Mouse (Mus musculus): ENCODE results near the gene Capn1. TPM values are rescaled to one million over a fixed set of nuclear protein-coding genes. Genes with fewer than 3 reads are reported as not detected.
"Not testable (repeated sequence)": the region's sequence is repeated elsewhere in the genome, so short reads cannot be mapped to it uniquely, and the experiment has no call there.

The Capn1 gene
- polyA plus RNA-seq, 1 experiment from 2014 or later = 23.4 TPM

DNA sequence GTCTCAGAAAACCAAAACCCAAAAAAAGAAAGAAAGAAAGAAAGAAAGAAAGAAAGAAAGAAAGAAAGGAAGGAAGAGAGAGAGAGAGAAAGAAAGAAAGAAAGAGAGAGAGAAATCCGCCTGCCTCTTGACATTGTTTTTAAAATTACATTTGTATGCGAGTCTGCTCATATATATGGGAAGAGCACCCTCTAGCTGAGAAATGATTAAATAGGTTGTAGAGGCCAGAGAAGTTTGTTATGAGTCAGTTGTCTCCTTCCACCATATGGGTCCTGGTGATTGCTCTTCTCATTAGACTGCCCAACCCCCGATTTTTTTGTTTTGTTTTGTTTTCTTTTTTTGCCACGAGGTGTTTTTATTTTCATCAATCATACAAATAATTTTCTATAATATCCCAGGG is 28.4 kb upstream of the Capn1 start:
- H3K4me3 ChIP-seq (ENCODE audit: low read depth, low read length); ATAC-seq (ENCODE audit: low read depth): not testable (repeated sequence)
- 19% methylated on average over 4 of the region's 4 CpGs for WGBS (ENCODE audit: insufficient replicate concordance)

DNA sequence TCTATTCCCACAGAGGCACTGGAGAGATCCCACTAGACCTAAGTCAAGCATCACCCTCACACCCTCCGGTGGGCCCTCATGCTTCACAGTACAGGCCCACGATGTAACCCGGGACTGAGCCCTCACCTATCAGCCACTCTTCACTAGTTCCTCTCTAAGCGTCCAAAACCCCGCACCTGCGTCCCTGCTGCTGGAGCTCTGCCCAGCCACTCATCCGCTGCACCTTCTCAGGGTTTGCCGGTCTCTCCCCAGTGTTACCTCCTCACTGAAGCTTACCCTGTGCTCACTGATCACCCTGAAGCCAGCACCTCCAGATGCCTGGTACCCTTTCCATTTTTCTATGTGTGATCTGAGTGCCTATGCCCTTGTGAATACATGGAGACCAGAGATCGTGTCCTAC is 26.6 kb upstream of the Capn1 start:
- Histone ChIP-seq H3K36me3 (ENCODE audit: control insufficient read depth, insufficient read depth) (no peaks in the 10 kb centered on the region), H3K27ac (ENCODE audit: low read length) (no peak overlapping the region), H3K9ac (ENCODE audit: low read depth, low read length) (no peak overlapping the region), H3K4me2 (ENCODE audit: low read depth, low read length) (no peak overlapping the region), H3K27me3 (ENCODE audit: control insufficient read depth, insufficient read depth, low read depth, low read length) (no peaks in the 10 kb centered on the region), H3K4me3 (ENCODE audit: low read depth, low read length) (no peak overlapping the region), H3K4me1 (ENCODE audit: control insufficient read depth, low read depth, low read length) (peaks cover 15% of the 10 kb centered on the region), H3K9me3 (replicated peaks; ENCODE audit: control insufficient read depth, low read length) (no peaks in the 10 kb centered on the region)
- no peak for ATAC-seq (ENCODE audit: low read depth)
- 83% methylated on average over 9 of the region's 9 CpGs for whole genome bisulfite sequencing (ENCODE audit: insufficient replicate concordance)

More for the DNA sequence above, 28.4 kb upstream of the Capn1 start:
- not testable (repeated sequence) for H3K27ac ChIP-seq (ENCODE audit: low read length); H3K4me2 ChIP-seq (ENCODE audit: low read depth, low read length); H3K36me3 ChIP-seq (ENCODE audit: control insufficient read depth, insufficient read depth); H3K9me3 ChIP-seq (replicated peaks; ENCODE audit: control insufficient read depth, low read length); H3K9ac ChIP-seq (ENCODE audit: low read depth, low read length); H3K27me3 ChIP-seq (ENCODE audit: control insufficient read depth, insufficient read depth, low read depth, low read length)
- H3K4me1 ChIP-seq (ENCODE audit: control insufficient read depth, low read depth, low read length) = peaks cover 32% of the 10 kb centered on the region

DNA sequence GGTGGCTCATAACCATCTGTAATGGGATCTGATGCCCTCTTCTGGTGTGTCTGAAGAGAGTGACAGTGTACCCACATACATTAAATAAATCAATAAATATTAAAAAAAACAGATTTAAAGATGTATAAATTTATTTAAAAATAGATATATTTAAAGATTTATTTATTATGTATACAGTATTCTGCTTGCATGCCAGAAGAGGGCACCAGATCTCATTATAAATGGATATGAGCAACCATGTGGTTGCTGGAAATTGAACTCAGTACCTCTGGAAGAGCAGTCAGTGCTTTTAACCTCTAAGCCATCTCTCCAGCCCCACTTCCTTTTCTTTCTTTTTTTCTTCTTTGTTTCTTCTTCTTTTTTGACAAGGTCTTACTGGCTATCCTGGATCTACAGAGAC is 24.3 kb upstream of the Capn1 start:
- Histone ChIP-seq H3K36me3 (ENCODE audit: control insufficient read depth, insufficient read depth) (no peaks in the 10 kb centered on the region), H3K27ac (ENCODE audit: low read length) (no peak overlapping the region), H3K27me3 (ENCODE audit: control insufficient read depth, insufficient read depth, low read depth, low read length) (no peaks in the 10 kb centered on the region), H3K4me3 (ENCODE audit: low read depth, low read length) (no peak overlapping the region), H3K9me3 (replicated peaks; ENCODE audit: control insufficient read depth, low read length) (no peaks in the 10 kb centered on the region), H3K4me1 (ENCODE audit: control insufficient read depth, low read depth, low read length) (peaks cover 11% of the 10 kb centered on the region), H3K9ac (ENCODE audit: low read depth, low read length) (no peak overlapping the region), H3K4me2 (ENCODE audit: low read depth, low read length) (no peak overlapping the region)
- no peak for ATAC-seq (ENCODE audit: low read depth)

DNA sequence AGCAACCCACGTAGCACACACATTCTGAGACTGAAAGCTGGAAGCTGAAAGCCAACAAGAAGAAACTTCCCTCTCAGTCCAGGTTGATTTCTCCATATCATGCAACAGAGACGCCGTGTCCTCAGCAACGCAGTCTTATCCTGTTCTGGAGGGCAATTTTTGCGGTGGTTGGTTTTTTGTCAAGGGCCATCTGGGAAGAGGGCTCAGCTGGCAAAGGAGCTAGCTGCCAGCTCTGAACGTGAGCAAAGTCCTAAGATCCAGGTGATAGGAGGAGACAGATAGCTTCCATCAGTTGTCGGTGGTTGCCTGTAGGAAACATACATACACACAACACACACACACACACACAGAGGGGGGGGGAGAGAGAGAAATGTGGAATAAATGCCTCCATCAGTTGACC is 22.6 kb upstream of the Capn1 start:
- 56% methylated on average over 7 of the region's 7 CpGs for WGBS (ENCODE audit: insufficient replicate concordance)
- H3K4me2 ChIP-seq (ENCODE audit: low read depth, low read length) = no peak overlapping the region
- H3K27me3 ChIP-seq (ENCODE audit: control insufficient read depth, insufficient read depth, low read depth, low read length) = no peaks in the 10 kb centered on the region
- H3K4me1 ChIP-seq (ENCODE audit: control insufficient read depth, low read depth, low read length) = peaks cover 2% of the 10 kb centered on the region; the same call in 1 of the 2 replicates
- H3K9me3 ChIP-seq (replicated peaks; ENCODE audit: control insufficient read depth, low read length) = no peaks in the 10 kb centered on the region
- ATAC-seq (ENCODE audit: low read depth) = no peak
- H3K9ac ChIP-seq (ENCODE audit: low read depth, low read length) = no peak overlapping the region
- no peaks in the 10 kb centered on the region for H3K36me3 ChIP-seq (ENCODE audit: control insufficient read depth, insufficient read depth)
- H3K4me3 ChIP-seq (ENCODE audit: low read depth, low read length) = no peak overlapping the region
- H3K27ac ChIP-seq (ENCODE audit: low read length) = no peak overlapping the region

DNA sequence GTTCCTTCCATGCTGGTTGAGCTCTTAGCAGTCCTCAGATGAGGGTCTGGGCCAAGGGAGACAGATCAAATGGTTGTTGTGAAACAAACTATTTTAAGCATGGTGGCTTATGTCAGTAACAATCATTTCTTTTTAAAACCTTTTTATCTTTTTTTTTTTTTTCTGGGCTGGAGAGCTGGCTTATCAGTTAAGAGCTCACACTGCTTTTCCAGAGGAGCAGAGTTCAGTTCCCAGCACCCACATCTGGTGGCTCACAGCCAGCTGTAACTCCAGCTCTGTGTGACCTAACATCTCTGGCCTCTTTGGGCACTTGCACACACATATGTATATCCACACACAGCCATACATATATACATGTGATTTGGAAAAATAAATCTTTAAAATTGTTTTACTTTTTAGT is 22.0 kb upstream of the Capn1 start:
- Histone ChIP-seq H3K27me3 (ENCODE audit: control insufficient read depth, insufficient read depth, low read depth, low read length) (no peaks in the 10 kb centered on the region), H3K4me3 (ENCODE audit: low read depth, low read length) (no peak overlapping the region), H3K4me2 (ENCODE audit: low read depth, low read length) (no peak overlapping the region), H3K9me3 (replicated peaks; ENCODE audit: control insufficient read depth, low read length) (no peaks in the 10 kb centered on the region), H3K27ac (ENCODE audit: low read length) (no peak overlapping the region), H3K36me3 (ENCODE audit: control insufficient read depth, insufficient read depth) (no peaks in the 10 kb centered on the region), H3K9ac (ENCODE audit: low read depth, low read length) (no peak overlapping the region), H3K4me1 (ENCODE audit: control insufficient read depth, low read depth, low read length) (peaks cover 2% of the 10 kb centered on the region; the same call in 1 of the 2 replicates)
- no peak for ATAC-seq (ENCODE audit: low read depth)

DNA sequence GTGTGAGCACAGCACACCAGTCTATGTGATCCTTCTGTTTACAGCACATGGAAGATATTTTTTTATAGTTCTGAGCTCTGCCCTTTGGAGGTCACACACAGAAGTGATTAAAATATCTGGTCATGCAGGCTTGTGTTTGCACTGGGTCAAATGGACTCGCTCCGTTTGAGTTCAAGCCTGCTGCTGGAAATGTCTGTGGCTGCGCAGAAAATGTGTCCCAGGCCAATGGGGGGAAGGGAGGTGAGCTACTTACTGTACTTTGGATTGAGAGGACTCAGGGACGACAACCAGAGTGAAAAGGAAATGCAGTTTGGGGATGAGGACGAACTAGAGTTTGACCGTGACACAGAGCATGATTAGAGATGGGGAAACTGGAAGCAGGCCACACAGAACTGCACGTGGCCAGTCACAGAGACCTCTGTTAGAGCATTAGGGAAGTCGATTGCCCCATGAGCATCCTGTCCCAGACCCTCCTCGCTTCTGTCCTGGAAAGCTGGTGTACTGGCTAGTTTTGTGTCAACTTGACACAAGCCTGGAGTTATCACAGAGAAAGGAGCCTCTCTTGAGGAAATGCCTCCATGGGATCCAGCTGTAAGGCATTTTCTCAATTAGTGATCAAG is 20.4 kb upstream of the Capn1 start:
- WGBS (ENCODE audit: insufficient replicate concordance) = 39% methylated on average over 9 of the region's 9 CpGs
- Histone ChIP-seq H3K4me3 (ENCODE audit: low read depth, low read length) (no peak overlapping the region), H3K4me2 (ENCODE audit: low read depth, low read length) (no peak overlapping the region), H3K27me3 (ENCODE audit: control insufficient read depth, insufficient read depth, low read depth, low read length) (no peaks in the 10 kb centered on the region), H3K27ac (ENCODE audit: low read length) (no peak overlapping the region), H3K4me1 (ENCODE audit: control insufficient read depth, low read depth, low read length) (peaks cover 2% of the 10 kb centered on the region; the same call in 1 of the 2 replicates), H3K36me3 (ENCODE audit: control insufficient read depth, insufficient read depth) (no peaks in the 10 kb centered on the region), H3K9me3 (replicated peaks; ENCODE audit: control insufficient read depth, low read length) (no peaks in the 10 kb centered on the region), H3K9ac (ENCODE audit: low read depth, low read length) (no peak overlapping the region)
- peak; percentile 27; the same call in 1 of the 2 replicates for ATAC-seq (ENCODE audit: low read depth)

DNA sequence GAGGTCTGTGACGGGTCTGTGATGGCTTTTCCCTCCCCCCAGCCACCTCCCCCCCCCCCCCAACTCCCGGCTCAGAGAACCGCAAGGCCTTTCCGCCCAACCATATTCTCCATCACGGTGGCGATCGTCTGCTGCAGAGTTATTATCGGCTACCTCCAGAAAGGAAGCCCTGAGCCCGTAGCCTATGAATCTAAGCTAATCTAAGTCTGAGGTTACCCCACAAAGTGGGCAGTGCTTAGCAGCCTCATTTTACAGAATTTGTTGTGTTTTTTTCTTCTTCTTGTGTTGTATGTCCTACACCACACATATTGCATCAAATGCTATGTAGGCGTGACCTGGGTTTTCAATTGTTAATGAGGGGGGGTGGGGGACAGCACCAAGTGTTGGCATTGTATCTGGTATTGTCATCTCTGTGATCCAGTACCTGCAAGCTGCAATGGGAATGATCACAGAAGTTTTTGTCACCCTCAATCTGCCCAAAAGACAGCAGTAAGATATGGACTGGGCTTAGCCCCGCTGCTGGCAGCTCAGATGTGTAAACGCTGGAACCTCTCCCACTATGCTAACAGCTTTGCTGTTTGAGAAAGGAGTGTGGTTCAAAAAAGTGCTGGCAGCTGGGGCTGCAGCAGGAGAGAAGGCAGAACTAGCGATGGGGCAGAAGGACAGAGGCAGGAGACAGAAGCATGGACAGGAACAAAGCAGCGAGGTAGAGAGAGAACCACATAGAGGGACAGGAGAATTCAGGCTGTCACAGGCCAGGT is 15.0 kb upstream of the Capn1 start:
- H3K27me3 ChIP-seq (ENCODE audit: control insufficient read depth, insufficient read depth, low read depth, low read length) = no peaks in the 10 kb centered on the region
- no peak overlapping the region for H3K4me3 ChIP-seq (ENCODE audit: low read depth, low read length)
- H3K4me1 ChIP-seq (ENCODE audit: control insufficient read depth, low read depth, low read length) = peaks cover under 1% of the 10 kb centered on the region; the same call in 1 of the 2 replicates
- H3K27ac ChIP-seq (ENCODE audit: low read length) = no peak overlapping the region
- WGBS (ENCODE audit: insufficient replicate concordance) = 52% methylated on average over 12 of the region's 14 CpGs
- H3K36me3 ChIP-seq (ENCODE audit: control insufficient read depth, insufficient read depth) = no peaks in the 10 kb centered on the region
- no peak overlapping the region for H3K9ac ChIP-seq (ENCODE audit: low read depth, low read length)
- no peak overlapping the region for H3K4me2 ChIP-seq (ENCODE audit: low read depth, low read length)
- no peak for ATAC-seq (ENCODE audit: low read depth)
- H3K9me3 ChIP-seq (replicated peaks; ENCODE audit: control insufficient read depth, low read length) = no peaks in the 10 kb centered on the region

DNA sequence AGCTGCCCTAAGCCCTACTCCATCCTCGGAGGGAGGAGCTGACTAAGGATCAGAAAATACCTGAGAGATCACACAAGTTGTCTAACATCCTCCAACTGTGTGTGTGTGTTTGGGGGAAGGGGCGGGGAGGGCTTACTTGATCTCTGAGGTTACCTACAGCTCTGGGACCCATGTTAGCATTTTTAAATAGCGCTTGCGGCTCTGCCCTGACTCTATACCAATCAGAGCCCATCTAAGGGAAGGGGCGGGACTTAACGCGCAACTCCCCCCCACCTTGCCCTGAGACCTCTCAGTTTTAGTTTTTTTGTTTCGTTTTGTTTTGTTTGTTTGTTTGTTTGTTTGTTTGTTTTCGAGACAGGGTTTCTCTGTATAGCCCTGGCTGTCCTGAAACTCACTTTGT is 13.7 kb upstream of the Capn1 start:
- Histone ChIP-seq H3K9me3 (replicated peaks; ENCODE audit: control insufficient read depth, low read length) (no peaks in the 10 kb centered on the region), H3K27me3 (ENCODE audit: control insufficient read depth, insufficient read depth, low read depth, low read length) (no peaks in the 10 kb centered on the region), H3K4me3 (ENCODE audit: low read depth, low read length) (no peak overlapping the region), H3K9ac (ENCODE audit: low read depth, low read length) (no peak overlapping the region), H3K4me2 (ENCODE audit: low read depth, low read length) (no peak overlapping the region), H3K36me3 (ENCODE audit: control insufficient read depth, insufficient read depth) (no peaks in the 10 kb centered on the region), H3K27ac (ENCODE audit: low read length) (no peak overlapping the region), H3K4me1 (ENCODE audit: control insufficient read depth, low read depth, low read length) (no peaks in the 10 kb centered on the region)
- ATAC-seq (ENCODE audit: low read depth) = no peak
- 68% methylated on average over 9 of the region's 9 CpGs for WGBS (ENCODE audit: insufficient replicate concordance)

DNA sequence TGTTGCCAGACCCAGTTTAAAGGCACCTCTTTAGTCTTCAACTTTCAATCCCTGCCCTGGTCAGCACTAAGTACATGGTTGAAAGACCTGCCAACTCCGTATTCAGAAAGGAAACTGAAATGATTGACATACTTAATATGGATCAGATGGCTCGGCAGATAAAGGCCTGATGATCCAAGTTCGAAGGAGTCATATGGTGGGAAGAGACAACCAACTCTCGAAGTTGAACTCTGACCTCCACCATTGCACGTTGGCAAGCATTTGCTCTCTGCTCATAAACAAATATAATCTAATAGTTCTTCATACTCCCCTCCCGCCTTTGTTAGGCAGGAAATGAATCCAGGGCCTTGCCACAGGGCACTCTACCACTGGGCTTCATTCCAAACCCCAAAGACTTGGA is 13.3 kb upstream of the Capn1 start:
- H3K9me3 ChIP-seq (replicated peaks; ENCODE audit: control insufficient read depth, low read length) = no peaks in the 10 kb centered on the region
- H3K27ac ChIP-seq (ENCODE audit: low read length) = no peak overlapping the region
- no peaks in the 10 kb centered on the region for H3K4me1 ChIP-seq (ENCODE audit: control insufficient read depth, low read depth, low read length)
- H3K4me3 ChIP-seq (ENCODE audit: low read depth, low read length) = no peak overlapping the region
- no peak for ATAC-seq (ENCODE audit: low read depth)
- no peak overlapping the region for H3K4me2 ChIP-seq (ENCODE audit: low read depth, low read length)
- 61% methylated on average over 6 of the region's 6 CpGs for WGBS (ENCODE audit: insufficient replicate concordance)
- no peaks in the 10 kb centered on the region for H3K36me3 ChIP-seq (ENCODE audit: control insufficient read depth, insufficient read depth)
- no peak overlapping the region for H3K9ac ChIP-seq (ENCODE audit: low read depth, low read length)
- H3K27me3 ChIP-seq (ENCODE audit: control insufficient read depth, insufficient read depth, low read depth, low read length) = no peaks in the 10 kb centered on the region
